Mouse (Mus musculus) spleen, embryonic (tissue): Measurements from ENCODE around the gene Relch.
"Not testable (repeated sequence)": the region's sequence is repeated elsewhere in the genome, so short reads cannot be mapped to it uniquely, and the experiment has no call there.

ENCODE experiments used
- CTCF ChIA-PET: fragments of 350-600 bp; sonication (Branson Sonifier 250); formaldehyde crosslinking; loops from one replicate; lab custom pipeline; 2022; lab: Charles Lee

Relch gene

GRCm38 (mm10) chr1:105663171-105663961, at the start of gene Relch, which contains the start of gene Pign:
Relch (plus strand) TSS chr1:105663861.
Pign (minus strand) TSS chr1:105663677.
- CTCF ChIA-PET = no interaction called here

GRCm38 (mm10) chr1:105630481-105630880, 33.2 kb upstream of the Relch start:
- CTCF ChIA-PET = no interaction called here

GRCm38 (mm10) chr1:105644093-105644492, 19.6 kb upstream of the Relch start:
- CTCF ChIA-PET = no interaction called here

- CTCF ChIA-PET = no interaction called here
Measured at GRCm38 (mm10) chr1:105650650-105651049, 13.0 kb upstream of the Relch start.

GRCm38 (mm10) chr1:105653981-105654380, 9.7 kb upstream of the Relch start:
- CTCF ChIA-PET = no interaction called here

GRCm38 (mm10) chr1:105660015-105660414, 3.6 kb upstream of the Relch start:
- CTCF ChIA-PET = no interaction called here

GRCm38 (mm10) chr1:105662820-105663170, 866 bp upstream of the Relch start:
- CTCF ChIA-PET = no interaction called here

GRCm38 (mm10) chr1:105663962-105664812, 526 bp downstream of the Relch start:
- CTCF ChIA-PET = no interaction called here

GRCm38 (mm10) chr1:105669700-105670099, 6.0 kb downstream of the Relch start:
- CTCF ChIA-PET = interaction anchor here (1.0 kb wide), 1 partner anchor 12 kb away, joined by 3 read pairs; no protein-coding TSS in a partner anchor

- CTCF ChIA-PET = no interaction called here
Measured at GRCm38 (mm10) chr1:105674763-105675162, 11.1 kb downstream of the Relch start.

GRCm38 (mm10) chr1:105680587-105680986, 16.9 kb downstream of the Relch start:
- CTCF ChIA-PET = no interaction called here

GRCm38 (mm10) chr1:105685501-105685900, 21.8 kb downstream of the Relch start:
- CTCF ChIA-PET = no interaction called here

GRCm38 (mm10) chr1:105695581-105695980, 31.9 kb downstream of the Relch start:
- CTCF ChIA-PET = no interaction called here

GRCm38 (mm10) chr1:105700984-105701530, 37.4 kb downstream of the Relch start:
- CTCF ChIA-PET = no interaction called here

- CTCF ChIA-PET = no interaction called here
Measured at GRCm38 (mm10) chr1:105709415-105709814, 45.8 kb downstream of the Relch start.

GRCm38 (mm10) chr1:105711227-105711626, 47.6 kb downstream of the Relch start:
- CTCF ChIA-PET = no interaction called here

- CTCF ChIA-PET = no interaction called here
Measured at GRCm38 (mm10) chr1:105712822-105713221, 49.2 kb downstream of the Relch start.

GRCm38 (mm10) chr1:105718358-105718757, 54.7 kb downstream of the Relch start:
- CTCF ChIA-PET = interaction anchor here (0.6 kb wide), 2 partner anchors 116 to 747 kb away, joined by 4 to 5 read pairs; no protein-coding TSS in a partner anchor

GRCm38 (mm10) chr1:105729246-105729645, 65.6 kb downstream of the Relch start:
- CTCF ChIA-PET = not testable (repeated sequence)

- CTCF ChIA-PET = no interaction called here
Measured at GRCm38 (mm10) chr1:105735318-105735717, 71.7 kb downstream of the Relch start.

GRCm38 (mm10) chr1:105738334-105738733, 74.7 kb downstream of the Relch start:
- CTCF ChIA-PET = interaction anchor here (0.7 kb wide), 1 partner anchor 61 kb away, joined by 3 read pairs; no protein-coding TSS in a partner anchor

GRCm38 (mm10) chr1:105739493-105739892, 75.8 kb downstream of the Relch start:
- CTCF ChIA-PET = interaction anchor here (0.5 kb wide), 1 partner anchor 33 kb away, joined by 3 read pairs; no protein-coding TSS in a partner anchor
